ENCODE assay signal across 8 mouse cellular contexts in the genomic region with DNA sequence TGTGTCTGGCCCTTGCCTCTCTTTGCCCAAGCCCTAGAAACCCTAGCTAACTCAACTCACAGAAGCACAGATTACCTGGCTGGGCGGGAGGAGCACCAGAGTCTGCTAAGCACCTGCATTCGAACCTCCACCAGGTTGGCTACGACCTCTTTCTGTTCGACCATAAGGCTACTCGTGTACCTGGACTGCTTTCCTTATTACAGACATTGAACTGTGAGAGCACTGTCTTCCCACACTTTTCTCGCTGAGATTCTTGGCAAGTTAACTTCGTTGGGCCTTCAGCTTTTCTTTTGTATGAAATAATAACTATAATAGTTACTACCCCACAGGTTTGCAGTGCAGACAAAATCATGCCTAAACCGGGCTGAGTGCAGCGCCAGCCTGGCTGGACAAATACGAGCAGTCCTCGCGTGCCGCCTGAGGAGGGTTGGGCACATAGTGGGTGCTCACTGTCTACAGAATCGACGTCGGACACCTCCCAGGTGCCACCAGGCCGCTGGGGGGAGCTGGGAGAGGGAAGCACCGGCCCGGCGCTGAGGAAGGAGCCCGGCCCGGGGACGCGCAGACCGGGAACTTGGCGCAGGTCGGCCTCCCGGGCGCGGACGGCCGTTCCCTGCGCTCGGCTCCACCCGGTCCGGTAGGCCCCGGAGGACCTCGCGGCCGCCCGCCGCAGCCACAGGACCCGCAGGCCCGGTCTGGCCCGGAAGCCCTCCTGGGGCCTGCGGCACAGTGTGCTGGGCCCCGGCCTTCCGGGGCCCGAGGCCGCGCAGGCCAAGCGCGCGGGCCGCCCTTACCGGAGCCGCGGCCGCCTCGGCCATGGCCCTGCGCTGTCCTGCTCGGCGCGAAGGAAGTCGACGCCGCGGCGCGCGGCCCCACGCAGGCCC. TPM values are rescaled to one million over a fixed set of nuclear protein-coding genes. Genes with fewer than 3 reads are reported as not detected.
A peak's percentile ranks its signal among the peaks of the same experiment; 100 is the strongest.
DNase-seq lines count a peak whose midpoint lies in the region; ATAC-seq and TF ChIP-seq lines count a peak whose summit lies in the region.

No protein-coding gene starts in this region.

- no peak overlapping the region for H3K27ac ChIP-seq in ES-E14 (ENCODE audit: insufficient read depth, low read depth, low read length, poor library complexity, severe bottlenecking)
- H3K27ac ChIP-seq in forebrain, embryonic 15.5 days (replicated peaks), result peak overlapping the region; percentile 85
- H3K27ac ChIP-seq in layer of hippocampus, adult 2 months, result peak overlapping the region; percentile 87
- H3K27ac ChIP-seq in lung, embryonic 16.5 days (ENCODE audit: low read length), result peak overlapping the region; percentile 91
- H3K27ac ChIP-seq in olfactory bulb, adult 2 months (ENCODE audit: insufficient read depth, low read depth, low read length), result no peak overlapping the region

- intact Hi-C loops in heart, postnatal 25 days (cut with DNase I), result loop anchor here (2.0 kb wide), 1 partner anchor 37 kb away; a partner anchor contains a TSS

- no peaks in the 10 kb centered on the region for H3K27me3 ChIP-seq in forebrain, embryonic 15.5 days
- H3K27me3 ChIP-seq in lung, embryonic 16.5 days (ENCODE audit: control insufficient read depth, insufficient read depth, low read depth, low read length), result no peaks in the 10 kb centered on the region

- WGBS in forebrain, embryonic 15.5 days, result 2% methylated on average over 66 of the region's 72 CpGs
- WGBS in lung, embryonic 16.5 days, result 2% methylated on average over 51 of the region's 72 CpGs
- WGBS in olfactory bulb, adult 2 months, result 3% methylated on average over 71 of the region's 72 CpGs

- H3K4me2 ChIP-seq in forebrain, embryonic 15.5 days (replicated peaks), result peak overlapping the region; percentile 57
- H3K4me2 ChIP-seq in lung, embryonic 16.5 days (ENCODE audit: low read depth, low read length), result peak overlapping the region; percentile 84

- peak overlapping the region; percentile 76 to 84 for H3K4me3 ChIP-seq in ES-E14 (ENCODE audit: insufficient read depth in 1 of 2, low read depth in 1 of 2, low read length in 2 of 2, poor library complexity in 1 of 2, severe bottlenecking in 1 of 2)
- H3K4me3 ChIP-seq in forebrain, embryonic 15.5 days, result peak overlapping the region; percentile 60
- peak overlapping the region; percentile 76 for H3K4me3 ChIP-seq in layer of hippocampus, adult 2 months
- H3K4me3 ChIP-seq in lung, embryonic 16.5 days (ENCODE audit: low read length), result peak overlapping the region; percentile 86
- H3K4me3 ChIP-seq in olfactory bulb, adult 2 months (ENCODE audit: insufficient read depth, low read depth, low read length), result peak overlapping the region; percentile 72

- H3K4me1 ChIP-seq in ES-E14 (ENCODE audit: control insufficient read depth in 2 of 2, insufficient read depth in 2 of 2, low read length in 2 of 2, poor library complexity in 1 of 2), result peaks cover 0 to 3% of the 10 kb centered on the region in 2 experiments; a peak in 1 of 4 replicates
- H3K4me1 ChIP-seq in forebrain, embryonic 15.5 days, result peaks cover 11% of the 10 kb centered on the region
- peaks cover 8% of the 10 kb centered on the region for H3K4me1 ChIP-seq in lung, embryonic 16.5 days (replicated peaks; ENCODE audit: control insufficient read depth, insufficient read depth, low read length)
- peaks cover 8% of the 10 kb centered on the region for H3K4me1 ChIP-seq in olfactory bulb, adult 2 months (ENCODE audit: control insufficient read depth, insufficient read depth, low read length)

- H3K9ac ChIP-seq in ES-E14 (ENCODE audit: insufficient read depth, low read depth, low read length, poor library complexity, severe bottlenecking), result peak overlapping the region; percentile 90
- H3K9ac ChIP-seq in forebrain, embryonic 15.5 days (replicated peaks), result peak overlapping the region; percentile 91
- H3K9ac ChIP-seq in lung, embryonic 16.5 days (ENCODE audit: low read length), result peak overlapping the region; percentile 97

- H3K9me3 ChIP-seq in ES-E14 (ENCODE audit: control insufficient read depth, insufficient read depth, low read depth, low read length), result no peaks in the 10 kb centered on the region
- H3K9me3 ChIP-seq in forebrain, embryonic 15.5 days, result no peaks in the 10 kb centered on the region
- H3K9me3 ChIP-seq in lung, embryonic 16.5 days (ENCODE audit: control insufficient read depth, low read length), result no peaks in the 10 kb centered on the region

- peaks cover 21% of the 10 kb centered on the region for H3K36me3 ChIP-seq in ES-E14 (ENCODE audit: control insufficient read depth, insufficient read depth, low read length, poor library complexity, severe bottlenecking)
- H3K36me3 ChIP-seq in forebrain, embryonic 15.5 days, result peaks cover 27% of the 10 kb centered on the region
- H3K36me3 ChIP-seq in lung, embryonic 16.5 days (ENCODE audit: control insufficient read depth, insufficient read depth, low read length), result peaks cover 27% of the 10 kb centered on the region

- no peak for DNase-seq in ES-E14 (ENCODE audit: low read depth, low spot score)
- peak; percentile 73 to 81 for DNase-seq in cerebellum, adult 18-20 months
- DNase-seq in heart, postnatal 25 days (ENCODE audit: low spot score), result peak; percentile 47
- DNase-seq in layer of hippocampus, adult 2 months (ENCODE audit: low spot score in 2 of 2), result peak; percentile 26 to 44
- DNase-seq in testis, postnatal 14 days (ENCODE audit: low spot score), result peak; percentile 78

- TF ChIP-seq CTCF in layer of hippocampus, adult 2 months (conservative IDR thresholded peaks at IDR 0.05), result peak; percentile 54
- no peak for TF ChIP-seq CTCF in olfactory bulb, adult 2 months (IDR thresholded peaks at IDR 0.05; ENCODE audit: insufficient read depth, low read depth, low read length)

- in situ Hi-C loops in ES-E14 (cut with MboI; ENCODE audit: low sequenced_read_pairs in 2 of 2, unreplicated experiment in 2 of 2), result no loop called here

- peak; percentile 90 for ATAC-seq in forebrain, embryonic 15.5 days (replicated peaks)
- peak; percentile 89 for ATAC-seq in lung, embryonic 16.5 days (ENCODE audit: low read depth)

- no peak for TF ChIP-seq POLR2A in olfactory bulb, adult 2 months (IDR thresholded peaks at IDR 0.05; ENCODE audit: insufficient read depth, low read depth, low read length)

TF ChIP-seq in ES-E14, 5 proteins besides CTCF, POLR2A, EP300 and RAD21:
- TF ChIP-seq MAFK (IDR thresholded peaks at IDR 0.05; ENCODE audit: insufficient read depth, low read depth, low read length) (no peak), ZNF384 (IDR thresholded peaks at IDR 0.05; ENCODE audit: low read depth, low read length) (no peak), ZC3H11A (IDR thresholded peaks at IDR 0.05; ENCODE audit: borderline replicate concordance, low read depth, low read length) (no peak), HCFC1 (IDR thresholded peaks at IDR 0.05; ENCODE audit: borderline replicate concordance, insufficient read depth, low read length) (no peak), CHD2 (IDR thresholded peaks at IDR 0.05; ENCODE audit: low read depth, low read length) (no peak)

RNA-seq across cellular contexts. Expression of a gene that starts 0.6 kb away (rescaled TPM):
- total RNA-seq in ES-E14 (2012; rRNA removed), result 14.1 and 14.8 TPM in 2 replicates
- 23.9 and 25.9 TPM in 2 replicates for polyA plus RNA-seq in forebrain, embryonic 15.5 days (2015; fragmentation: Nextera tagmentation; extraction: Ambion mirVana)
- total RNA-seq in heart, postnatal 25 days (2021), result 10 to 100 TPM; 11.2 to 11.3 TPM
- total RNA-seq in layer of hippocampus, adult 2 months (2021), result 10 to 100 TPM; 31.3 to 34.4 TPM
- polyA plus RNA-seq in lung, embryonic 16.5 days (2015; fragmentation: Nextera tagmentation; extraction: Ambion mirVana), result 7.0 and 11.3 TPM in 2 replicates
- not detected in 2 replicates for polyA plus RNA-seq in olfactory bulb, adult 2 months (2012; ENCODE audit: insufficient read depth, insufficient read length, low replicate concordance, missing spikeins)

RNA-seq across cellular contexts. Expression of a gene that starts 37.1 kb away (rescaled TPM):
- total RNA-seq in ES-E14 (2012; rRNA removed), result 13.9 and 18.2 TPM in 2 replicates
- polyA plus RNA-seq in forebrain, embryonic 15.5 days (2015; fragmentation: Nextera tagmentation; extraction: Ambion mirVana), result 10.5 and 11.7 TPM in 2 replicates
- total RNA-seq in heart, postnatal 25 days (2021), result 10 to 100 TPM; 13.2 to 15.0 TPM
- total RNA-seq in layer of hippocampus, adult 2 months (2021), result 10 to 100 TPM; 36.8 to 37.4 TPM
- polyA plus RNA-seq in lung, embryonic 16.5 days (2015; fragmentation: Nextera tagmentation; extraction: Ambion mirVana), result 4.8 and 6.1 TPM in 2 replicates
- not detected in 2 replicates for polyA plus RNA-seq in olfactory bulb, adult 2 months (2012; ENCODE audit: insufficient read depth, insufficient read length, low replicate concordance, missing spikeins)

Comparison
In these comparisons a context has a peak if more than half of its experiments do, and no peak if none do; other contexts are left out.
1. H3K27ac ChIP-seq: peak in forebrain, embryonic 15.5 days (single experiment), layer of hippocampus, adult 2 months (single experiment) and lung, embryonic 16.5 days (single experiment); none in ES-E14 (single experiment) and olfactory bulb, adult 2 months (single experiment).
2. Peak in every context shown above with its lines, with median percentiles within 50 percentile points of each other: H3K4me3 ChIP-seq and H3K9ac ChIP-seq.